Mouse (Mus musculus) stomach, embryonic 16.5 days (tissue): ENCODE results near the gene Eda. TPM values are rescaled to one million over a fixed set of nuclear protein-coding genes. Genes with fewer than 3 reads are reported as not detected.

ENCODE experiments used
- ATAC-seq: fragments of 200-750 bp; cut with Nextera tagmentation; 2 replicates; pipeline ENCODE4 v1.8.0; 2017; ENCODE audit warnings: moderate number of reproducible peaks, moderate TSS enrichment; ENCODE audit not compliant: insufficient read depth, low FRiP score
- H3K27ac ChIP-seq: fragments of 300-500 bp; sonication (generic); 2 replicates; pipeline ENCODE4 v1.5.1; 2014; ENCODE audit warnings: low read length
- H3K27me3 ChIP-seq: fragments of 300-500 bp; sonication (generic); 2 replicates; pipeline ENCODE4 v1.6.1; 2014; ENCODE audit warnings: low read length, control low read depth, mixed read lengths; ENCODE audit not compliant: control insufficient read depth, insufficient read depth
- H3K36me3 ChIP-seq: fragments of 300-500 bp; sonication (generic); 2 replicates; pipeline ENCODE4 v1.6.1; 2014; ENCODE audit warnings: low read length; ENCODE audit not compliant: control insufficient read depth, insufficient read depth
- H3K4me1 ChIP-seq: fragments of 300-500 bp; sonication (generic); 2 replicates; pipeline ENCODE4 v1.6.1; 2014; ENCODE audit warnings: low read length, control low read depth, mixed read lengths; ENCODE audit not compliant: control insufficient read depth, insufficient read depth
- H3K4me2 ChIP-seq: fragments of 300-500 bp; sonication (generic); 2 replicates; pipeline ENCODE4 v1.6.1; 2014; ENCODE audit warnings: low read depth, low read length, mixed read lengths
- H3K4me3 ChIP-seq: fragments of 300-500 bp; sonication (generic); replicated peaks from 2 replicates; pipeline ENCODE4 v1.5.1; 2014; ENCODE audit warnings: mild to moderate bottlenecking, low read length
- H3K9ac ChIP-seq: fragments of 300-500 bp; sonication (generic); 2 replicates; pipeline ENCODE4 v1.6.1; 2014; ENCODE audit warnings: low read length
- H3K9me3 ChIP-seq: fragments of 300-500 bp; sonication (generic); replicated peaks from 2 replicates; pipeline ENCODE4 v1.6.1; 2016; ENCODE audit warnings: low read length, control low read depth; ENCODE audit not compliant: control insufficient read depth
- WGBS: fragments of 180-500 bp; shearing (Covaris S2); extraction: QIAGEN DNeasy Blood & Tissue Kit; methylation state at CpG from one replicate; pipeline ENCODE4 v1.1.7; 2014; 5-methylcytosine and 5-hydroxymethylcytosine counted together
- polyA plus RNA-seq: library from polyadenylated mRNA; unstranded; fragments of >200 nt; fragmentation: Nextera tagmentation; extraction: Ambion mirVana; gene quantifications from 2 replicates; pipeline ENCODE4 v1.2.1, GENCODE M21; 2015

Eda gene
- polyA plus RNA-seq, 1 experiment from 2014 or later: 2.7 TPM

GRCm38 (mm10) chrX:99999342-99999741 is 23.9 kb downstream of the Eda start:
- Histone ChIP-seq H3K27me3 (no peaks in the 10 kb centered on the region), H3K4me2 (no peak overlapping the region), H3K4me1 (no peaks in the 10 kb centered on the region), H3K9me3 (no peaks in the 10 kb centered on the region), H3K36me3 (no peaks in the 10 kb centered on the region), H3K27ac (no peak overlapping the region), H3K9ac (no peak overlapping the region), H3K4me3 (no peak overlapping the region)
- WGBS: 85% methylated on average over 2 of the region's 2 CpGs
- ATAC-seq: no peak

GRCm38 (mm10) chrX:100118362-100118761 is 143.0 kb downstream of the Eda start:
- H3K27ac ChIP-seq: no peak overlapping the region
- no peak for ATAC-seq
- H3K4me1 ChIP-seq: no peaks in the 10 kb centered on the region
- no peaks in the 10 kb centered on the region for H3K9me3 ChIP-seq
- H3K36me3 ChIP-seq: no peaks in the 10 kb centered on the region
- WGBS: 31% methylated on average over 1 of the region's 1 CpGs
- no peak overlapping the region for H3K9ac ChIP-seq
- H3K4me2 ChIP-seq: no peak overlapping the region
- H3K27me3 ChIP-seq: no peaks in the 10 kb centered on the region
- H3K4me3 ChIP-seq: no peak overlapping the region

DNA sequence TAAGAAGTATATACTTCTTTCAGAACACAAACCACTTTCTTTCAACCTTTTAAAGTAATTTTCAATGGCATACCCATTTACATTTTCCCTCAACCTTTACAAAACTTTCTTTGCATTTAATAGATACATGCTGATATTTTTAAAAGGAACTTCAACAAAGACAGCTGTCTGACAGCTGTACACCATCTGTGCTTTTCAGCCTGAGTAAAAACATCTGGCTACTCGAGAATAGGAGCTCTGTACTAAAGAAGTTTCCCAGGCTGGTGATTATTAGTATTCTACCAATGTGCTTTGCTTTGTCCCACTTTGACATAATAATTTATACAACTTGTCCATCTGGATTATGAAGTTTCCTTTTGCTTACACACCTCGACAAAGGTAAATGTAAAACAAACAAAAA is 219.9 kb downstream of the Eda start:
- no peaks in the 10 kb centered on the region for H3K36me3 ChIP-seq
- ATAC-seq: no peak
- 21% methylated on average over 2 of the region's 2 CpGs for WGBS
- H3K4me3 ChIP-seq: no peak overlapping the region
- H3K27me3 ChIP-seq: no peaks in the 10 kb centered on the region
- H3K9me3 ChIP-seq: no peaks in the 10 kb centered on the region
- H3K27ac ChIP-seq: no peak overlapping the region
- H3K4me2 ChIP-seq: no peak overlapping the region
- no peaks in the 10 kb centered on the region for H3K4me1 ChIP-seq
- no peak overlapping the region for H3K9ac ChIP-seq

DNA sequence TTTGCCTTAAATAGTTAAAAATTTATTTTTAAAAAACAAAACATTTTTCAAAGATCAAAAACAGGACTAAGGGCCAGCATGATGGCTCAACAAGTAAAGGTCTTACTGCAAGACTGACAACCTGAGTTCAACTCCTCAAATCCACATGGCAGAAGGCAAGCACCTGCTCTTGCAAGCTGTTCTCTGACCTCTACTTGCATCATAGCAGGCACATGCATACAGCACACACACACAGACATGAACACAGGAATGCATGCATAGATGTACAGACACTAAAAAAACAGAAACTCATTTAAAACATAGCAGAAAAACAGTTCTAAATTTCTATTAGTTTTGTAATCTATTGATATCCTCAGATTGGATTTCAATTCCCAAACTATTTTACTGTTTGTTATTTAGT is 338.2 kb downstream of the Eda start:
- no peak for ATAC-seq
- Histone ChIP-seq H3K27me3 (no peaks in the 10 kb centered on the region), H3K4me2 (no peak overlapping the region), H3K9me3 (no peaks in the 10 kb centered on the region), H3K4me1 (no peaks in the 10 kb centered on the region), H3K9ac (no peak overlapping the region), H3K4me3 (no peak overlapping the region), H3K27ac (no peak overlapping the region), H3K36me3 (no peaks in the 10 kb centered on the region)

- Histone ChIP-seq H3K9me3 (no peaks in the 10 kb centered on the region), H3K4me3 (no peak overlapping the region), H3K4me2 (no peak overlapping the region), H3K27ac (no peak overlapping the region), H3K4me1 (no peaks in the 10 kb centered on the region), H3K36me3 (no peaks in the 10 kb centered on the region), H3K27me3 (no peaks in the 10 kb centered on the region), H3K9ac (no peak overlapping the region)
- ATAC-seq: no peak
Measured at GRCm38 (mm10) chrX:100314172-100314902, 338.9 kb downstream of the Eda start.

DNA sequence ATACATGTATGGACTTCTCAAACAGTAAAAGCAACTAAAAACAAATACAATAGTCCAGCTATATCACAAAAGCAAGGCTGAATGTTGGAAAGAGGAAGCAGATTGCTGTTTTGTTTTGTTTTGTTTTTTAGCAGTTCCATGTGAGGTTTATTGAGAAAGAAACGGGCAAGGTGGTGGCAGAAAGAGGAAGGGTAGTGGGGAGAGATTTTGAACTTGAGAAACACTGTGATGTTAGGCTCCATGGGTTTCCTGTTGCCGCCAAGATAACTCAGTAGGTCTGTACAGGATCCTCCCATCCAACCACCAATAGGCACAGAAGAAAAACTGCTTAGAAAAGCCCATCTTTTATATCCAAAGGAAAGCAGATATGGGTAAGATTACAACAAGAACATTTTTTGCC is 365.3 kb downstream of the Eda start:
- Histone ChIP-seq H3K36me3 (no peaks in the 10 kb centered on the region), H3K9me3 (no peaks in the 10 kb centered on the region), H3K4me3 (no peak overlapping the region), H3K4me2 (no peak overlapping the region), H3K27me3 (peaks cover 2% of the 10 kb centered on the region; the same call in 1 of the 2 replicates), H3K9ac (no peak overlapping the region), H3K27ac (no peak overlapping the region), H3K4me1 (no peaks in the 10 kb centered on the region)
- ATAC-seq: no peak
- 81% methylated on average over 2 of the region's 2 CpGs for WGBS

GRCm38 (mm10) chrX:100344433-100344832 is 369.0 kb downstream of the Eda start:
- Histone ChIP-seq H3K4me1 (no peaks in the 10 kb centered on the region), H3K4me2 (no peak overlapping the region), H3K36me3 (no peaks in the 10 kb centered on the region), H3K27me3 (peaks cover 2% of the 10 kb centered on the region; the same call in 1 of the 2 replicates), H3K27ac (no peak overlapping the region), H3K4me3 (no peak overlapping the region), H3K9ac (no peak overlapping the region), H3K9me3 (no peaks in the 10 kb centered on the region)
- no peak for ATAC-seq
- 83% methylated on average over 2 of the region's 2 CpGs for WGBS

GRCm38 (mm10) chrX:100356974-100357373 is 381.6 kb downstream of the Eda start:
- H3K9ac ChIP-seq: no peak overlapping the region
- H3K9me3 ChIP-seq: no peaks in the 10 kb centered on the region
- H3K27me3 ChIP-seq: no peaks in the 10 kb centered on the region; the same call in 1 of the 2 replicates
- 73% methylated on average over 2 of the region's 2 CpGs for WGBS
- no peak overlapping the region for H3K27ac ChIP-seq
- H3K4me3 ChIP-seq: no peak overlapping the region
- H3K4me2 ChIP-seq: no peak overlapping the region
- H3K4me1 ChIP-seq: no peaks in the 10 kb centered on the region
- no peaks in the 10 kb centered on the region for H3K36me3 ChIP-seq
- no peak for ATAC-seq

GRCm38 (mm10) chrX:100389887-100390286 is 414.5 kb downstream of the Eda start:
- no peak overlapping the region for H3K27ac ChIP-seq
- no peak overlapping the region for H3K4me2 ChIP-seq
- H3K9me3 ChIP-seq: no peaks in the 10 kb centered on the region; the same call in 1 of the 2 replicates
- no peak for ATAC-seq
- 81% methylated on average over 1 of the region's 1 CpGs for WGBS
- no peaks in the 10 kb centered on the region for H3K36me3 ChIP-seq
- no peaks in the 10 kb centered on the region; the same call in 1 of the 2 replicates for H3K27me3 ChIP-seq
- no peak overlapping the region for H3K9ac ChIP-seq
- no peak overlapping the region for H3K4me3 ChIP-seq
- no peaks in the 10 kb centered on the region for H3K4me1 ChIP-seq
